Mouse (Mus musculus) MN1 (cell line): ENCODE measurements around the gene Ssbp3.

Experiments
- DNase-seq: peaks from one replicate; pipeline ENCODE4 v3.0.0-alpha.2; 2016; ENCODE audit warnings: low spot score

Ssbp3 gene

GRCm38 (mm10) chr4:107052962-107053553, 142.6 kb downstream of the Ssbp3 start:
- no peak for DNase-seq

- no peak for DNase-seq
Observed at GRCm38 (mm10) chr4:107056088-107056487, 145.6 kb downstream of the Ssbp3 start.

- DNase-seq, result no peak
Observed at GRCm38 (mm10) chr4:107058346-107058745, 147.8 kb downstream of the Ssbp3 start.

GRCm38 (mm10) chr4:107058781-107059180, 148.3 kb downstream of the Ssbp3 start:
- no peak for DNase-seq

GRCm38 (mm10) chr4:107061560-107061959, 151.1 kb downstream of the Ssbp3 start:
- no peak for DNase-seq

GRCm38 (mm10) chr4:107063214-107063613, 152.7 kb downstream of the Ssbp3 start:
- DNase-seq, result peak; percentile 29

GRCm38 (mm10) chr4:107064394-107065098, 154.0 kb downstream of the Ssbp3 start:
- DNase-seq, result no peak

- peak; percentile 91 for DNase-seq
Observed at GRCm38 (mm10) chr4:107066252-107067124, 156.0 kb downstream of the Ssbp3 start, which contains the start of the genes Mrpl37 and Cyb5rl. TSS of gene Mrpl37 (minus strand) at chr4:107066868. TSS of gene Cyb5rl (plus strand) at chr4:107066988.

GRCm38 (mm10) chr4:107067151-107067840, 156.8 kb downstream of the Ssbp3 start:
- DNase-seq, result peak; percentile 13

GRCm38 (mm10) chr4:107072343-107072742, 161.8 kb downstream of the Ssbp3 start:
- no peak for DNase-seq

GRCm38 (mm10) chr4:107075456-107075855, 165.0 kb downstream of the Ssbp3 start:
- DNase-seq, result no peak

- DNase-seq, result no peak
Observed at GRCm38 (mm10) chr4:107078894-107079293, 168.4 kb downstream of the Ssbp3 start.

GRCm38 (mm10) chr4:107079716-107080115, 169.2 kb downstream of the Ssbp3 start:
- no peak for DNase-seq

GRCm38 (mm10) chr4:107082185-107082584, 171.7 kb downstream of the Ssbp3 start:
- no peak for DNase-seq

GRCm38 (mm10) chr4:107083126-107083525, 172.6 kb downstream of the Ssbp3 start:
- no peak for DNase-seq

- no peak for DNase-seq
Observed at GRCm38 (mm10) chr4:107084343-107084742, 173.8 kb downstream of the Ssbp3 start.

- peak; percentile 85 for DNase-seq
Observed at GRCm38 (mm10) chr4:107084858-107085257, 174.4 kb downstream of the Ssbp3 start.

GRCm38 (mm10) chr4:107091696-107092095, 181.2 kb downstream of the Ssbp3 start:
- no peak for DNase-seq

GRCm38 (mm10) chr4:107094484-107095187, 184.1 kb downstream of the Ssbp3 start:
- DNase-seq, result no peak

GRCm38 (mm10) chr4:107096043-107096442, 185.5 kb downstream of the Ssbp3 start:
- DNase-seq, result peak; percentile 34

- DNase-seq, result no peak
Observed at GRCm38 (mm10) chr4:107096841-107097373, 186.4 kb downstream of the Ssbp3 start, which contains the start of gene Cdcp2. TSS of gene Cdcp2 (plus strand) at chr4:107096891.
